Mouse (Mus musculus) heart, adult 9 months (tissue): Measurements from ENCODE around the gene Chic1.

Experiments
- DNase-seq, 2 experiments: peaks; one replicate each; pipeline ENCODE4 v3.0.0; 2022; ENCODE audit warnings: low spot score in 2 of 2

Gene Chic1

DNA sequence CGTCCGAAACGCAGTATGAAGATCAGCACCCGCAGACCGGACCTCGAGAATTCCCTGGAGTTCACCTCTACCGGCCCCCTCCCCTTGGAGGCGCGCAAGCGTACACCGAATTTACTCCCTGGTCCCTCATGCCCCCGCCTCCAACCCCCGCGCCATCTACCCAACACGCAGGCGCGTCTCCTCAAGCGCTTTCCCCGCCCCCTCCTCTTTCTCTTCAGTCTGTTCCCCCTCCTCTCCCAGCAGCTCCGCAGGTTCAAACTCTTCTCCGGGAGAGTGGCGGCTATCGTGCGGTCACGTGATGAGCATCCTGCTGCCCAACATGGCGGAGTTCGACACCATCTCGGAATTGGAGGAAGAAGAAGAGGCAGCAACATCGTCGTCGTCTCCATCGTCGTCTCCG lies at the start of gene Chic1:
Gene Chic1 (plus strand): TSS at position 190 of the 400 bp plus-strand sequence.
- peak; percentile 31 to 35 for DNase-seq

GRCm38 (mm10) chrX:103308262-103308661 lies 48.0 kb upstream of the Chic1 start:
- no peak for DNase-seq

DNA sequence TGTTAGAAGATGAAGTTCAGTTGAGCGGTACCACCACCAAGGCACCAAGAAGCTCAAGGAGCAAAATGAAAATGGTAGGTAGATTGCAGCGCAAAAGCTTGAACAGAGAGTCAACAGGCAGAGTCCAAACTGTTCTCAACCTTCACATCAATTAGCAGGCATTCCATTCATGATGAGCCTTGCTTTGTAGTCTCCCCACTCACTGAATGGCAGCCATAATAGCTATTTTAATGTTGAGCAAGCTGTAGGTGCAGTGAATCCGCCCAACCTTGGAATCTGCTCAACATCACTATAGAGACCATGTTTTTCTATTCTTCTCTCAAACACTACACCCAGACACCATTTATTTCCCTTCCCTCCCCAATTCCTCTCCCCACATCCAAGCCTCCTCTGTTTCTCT lies 44.6 kb upstream of the Chic1 start:
- no peak for DNase-seq

GRCm38 (mm10) chrX:103314146-103314545 lies 42.1 kb upstream of the Chic1 start:
- no peak for DNase-seq

DNA sequence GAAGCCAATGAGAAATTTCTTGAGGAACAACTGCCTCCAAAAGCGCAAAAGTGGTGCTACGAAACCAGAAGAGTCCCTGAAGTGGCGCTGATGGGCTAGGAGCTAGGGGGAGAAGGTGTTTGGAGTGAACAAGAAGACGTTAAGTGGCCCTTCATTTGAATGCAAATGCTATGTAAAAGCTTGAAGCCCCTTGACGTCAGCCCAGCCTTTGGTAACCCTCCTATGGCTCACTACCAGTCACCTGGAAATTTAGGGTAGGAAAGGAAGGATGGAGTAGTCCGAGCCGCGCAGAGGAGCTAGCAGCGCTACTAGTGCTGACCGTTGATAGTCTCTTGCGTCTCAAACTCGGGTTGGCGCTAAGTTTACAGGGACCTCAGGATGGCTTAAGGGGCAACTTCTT lies 35.1 kb upstream of the Chic1 start, which contains the start of gene Cdx4:
Gene Cdx4 (plus strand): TSS at position 253 of the 400 bp plus-strand sequence.
- DNase-seq: no peak

DNA sequence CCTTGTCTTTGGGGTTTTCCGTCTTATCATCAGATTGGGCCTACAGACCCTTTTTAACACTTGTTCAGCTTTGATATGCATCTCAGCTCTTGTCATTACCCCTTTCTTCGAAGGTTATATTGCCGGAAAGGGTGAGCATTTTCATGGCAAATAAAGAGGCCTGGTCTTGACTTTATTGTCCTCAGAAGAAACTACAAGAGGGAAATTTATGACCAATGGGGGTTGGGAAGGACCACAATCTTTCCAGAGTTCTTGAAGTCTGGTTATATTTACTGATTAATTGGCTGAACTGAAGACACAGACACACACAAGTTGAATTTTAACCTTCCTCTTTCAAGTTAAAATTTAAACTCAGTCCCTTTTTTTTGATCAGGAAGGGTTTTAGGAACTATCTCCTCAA lies 30.4 kb upstream of the Chic1 start:
- DNase-seq: no peak

DNA sequence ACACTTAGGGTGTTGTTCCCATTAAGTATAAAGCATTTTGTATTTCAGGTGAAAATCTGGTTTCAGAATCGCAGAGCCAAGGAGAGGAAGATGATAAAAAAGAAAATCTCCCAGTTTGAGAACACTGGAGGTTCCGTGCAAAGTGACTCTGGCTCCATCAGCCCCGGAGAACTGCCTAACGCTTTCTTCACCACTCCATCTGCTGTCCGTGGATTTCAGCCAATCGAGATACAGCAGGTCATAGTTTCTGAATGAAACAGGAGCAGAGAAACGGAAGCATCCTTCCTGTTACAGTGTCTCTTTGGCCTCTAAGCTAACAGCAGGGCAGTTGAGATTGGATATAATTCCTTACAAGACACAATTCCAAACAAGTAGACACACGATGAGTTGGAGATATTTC lies 26.9 kb upstream of the Chic1 start:
- no peak for DNase-seq

DNA sequence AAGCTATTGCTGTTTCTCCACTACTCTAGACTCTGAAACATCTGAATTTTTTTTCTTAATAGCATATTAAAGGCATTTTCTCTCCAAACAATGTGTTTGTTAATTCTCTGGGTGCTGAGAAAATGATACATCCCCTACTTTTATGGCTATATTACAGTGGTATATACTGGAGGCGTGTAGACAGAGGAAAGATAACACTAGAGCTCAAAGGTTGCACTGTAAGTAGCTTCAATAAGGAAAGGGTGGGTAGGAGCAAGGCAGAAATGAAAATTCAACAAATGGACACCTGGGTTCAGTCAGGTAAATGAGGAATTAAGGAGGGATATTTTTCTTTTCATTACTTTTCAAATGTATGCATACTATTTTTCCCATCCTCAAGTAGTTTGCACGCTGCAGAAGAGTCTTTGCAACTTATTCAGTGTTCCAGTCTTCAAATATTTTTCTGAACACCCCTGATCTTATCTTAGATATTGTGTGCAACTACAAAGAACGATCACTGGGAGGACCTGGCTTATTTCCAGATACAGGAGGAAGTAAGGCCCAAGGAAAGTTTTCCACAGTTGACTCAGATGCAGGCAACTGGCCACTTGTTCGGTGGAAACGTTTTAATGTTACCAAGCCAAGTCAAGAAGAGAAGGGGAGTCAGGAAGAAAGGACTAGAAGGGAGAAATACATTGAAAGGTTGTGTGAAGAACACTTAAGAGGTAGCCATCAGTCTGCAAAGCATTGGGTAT lies 25.0 kb upstream of the Chic1 start:
- DNase-seq: no peak

GRCm38 (mm10) chrX:103341369-103342113 lies 14.7 kb upstream of the Chic1 start:
- no peak for DNase-seq

DNA sequence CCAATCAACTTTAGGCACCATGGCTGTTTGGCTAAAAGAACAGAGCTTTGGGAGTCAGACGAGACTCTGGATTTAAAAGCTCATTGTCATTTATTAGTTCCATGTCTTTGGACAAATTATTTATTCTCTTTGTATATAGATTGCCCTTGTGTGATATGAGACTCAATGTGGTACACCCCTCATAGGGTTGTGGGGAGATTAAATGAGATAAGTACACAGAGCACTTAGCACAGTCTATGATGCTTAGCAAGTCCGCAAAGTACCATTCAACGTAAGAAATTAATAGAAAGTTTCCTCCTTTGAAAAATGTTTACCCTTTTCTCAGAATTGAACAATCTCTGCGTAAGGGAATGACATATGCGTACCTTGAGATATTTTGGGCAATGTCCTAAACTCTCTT lies 492 bp upstream of the Chic1 start:
- no peak for DNase-seq

- DNase-seq: no peak
Observed at GRCm38 (mm10) chrX:103356761-103357236, 523 bp downstream of the Chic1 start.

GRCm38 (mm10) chrX:103366201-103366600 lies 9.9 kb downstream of the Chic1 start:
- no peak for DNase-seq

GRCm38 (mm10) chrX:103368650-103369049 lies 12.4 kb downstream of the Chic1 start:
- DNase-seq: no peak

DNA sequence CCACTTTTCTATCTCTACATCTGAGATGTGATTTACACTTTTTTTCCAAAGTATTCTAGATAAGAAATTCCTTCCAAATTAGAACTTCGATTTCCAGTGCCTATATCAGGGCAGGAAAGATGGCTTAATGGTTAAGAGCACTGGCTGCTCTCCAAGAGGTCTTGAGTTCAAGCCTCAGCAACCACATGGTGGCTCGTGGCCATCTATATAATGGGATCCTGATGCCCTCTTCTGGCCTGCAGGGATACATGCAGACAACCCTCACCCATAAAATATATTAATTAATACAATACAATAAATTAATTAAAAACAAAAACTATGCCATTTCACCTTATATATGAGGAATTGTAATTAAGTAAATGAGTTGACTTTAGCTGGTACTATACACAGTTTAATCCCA lies 14.9 kb downstream of the Chic1 start:
- no peak for DNase-seq

- DNase-seq: no peak
Observed at GRCm38 (mm10) chrX:103371627-103372026, 15.4 kb downstream of the Chic1 start.

DNA sequence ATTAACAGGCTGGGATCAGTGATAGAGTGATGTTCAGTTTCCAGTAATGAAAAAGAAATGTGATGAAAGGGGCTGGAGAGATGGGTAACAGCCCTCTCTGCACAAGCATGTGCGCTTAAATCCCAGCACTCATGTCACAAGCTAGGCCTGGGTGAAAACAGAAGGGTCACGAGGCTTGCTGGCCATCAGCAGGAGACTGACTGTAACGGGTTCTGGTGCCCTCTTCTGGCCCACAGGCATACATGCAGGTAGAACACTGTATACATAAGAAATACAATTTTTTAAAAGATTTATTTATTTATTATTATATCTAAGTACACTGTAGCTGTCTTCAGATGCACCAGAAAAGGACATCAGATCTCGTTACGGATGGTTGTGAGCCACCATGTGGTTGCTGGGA lies 18.0 kb downstream of the Chic1 start:
- DNase-seq: peak in 1 of 2 experiments; percentile 2

DNA sequence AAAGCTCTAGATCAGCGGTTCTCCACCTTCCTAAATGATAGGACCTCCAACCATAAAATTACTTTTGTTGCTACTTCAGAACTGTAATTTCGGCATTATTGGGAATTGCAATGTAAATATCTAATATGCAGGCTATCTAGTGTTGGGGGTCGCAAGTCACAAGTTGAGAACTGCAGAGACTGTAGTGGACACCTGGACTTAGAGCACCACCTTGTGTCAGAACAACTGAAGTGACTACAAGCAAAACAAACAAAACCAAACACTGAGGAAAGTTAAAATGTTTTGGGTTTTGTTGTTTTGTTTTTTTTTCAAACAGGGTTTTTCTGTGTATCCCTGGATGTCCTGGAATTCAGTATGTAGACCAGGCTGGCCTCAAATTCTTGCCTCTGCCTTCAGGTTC lies 28.3 kb downstream of the Chic1 start:
- DNase-seq: no peak

DNA sequence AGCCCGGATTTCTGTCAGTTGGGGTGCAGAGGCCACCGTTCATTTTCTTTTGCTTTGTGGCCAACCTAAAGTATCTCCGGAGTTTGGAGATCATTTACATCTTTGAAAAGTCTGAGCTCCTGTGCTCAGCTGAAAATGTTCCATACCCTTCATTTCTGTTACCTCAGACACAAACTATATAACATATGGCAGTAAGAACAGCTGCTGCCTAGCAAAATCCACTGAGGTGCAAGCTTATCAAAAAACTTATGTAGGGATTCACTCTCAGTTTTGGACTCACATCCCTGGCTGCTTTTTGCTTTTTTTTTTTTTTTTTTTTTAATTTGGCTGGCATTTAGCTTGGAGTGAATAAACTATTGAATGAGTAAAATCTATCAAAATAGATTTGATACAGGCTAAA lies 31.9 kb downstream of the Chic1 start:
- no peak for DNase-seq

DNA sequence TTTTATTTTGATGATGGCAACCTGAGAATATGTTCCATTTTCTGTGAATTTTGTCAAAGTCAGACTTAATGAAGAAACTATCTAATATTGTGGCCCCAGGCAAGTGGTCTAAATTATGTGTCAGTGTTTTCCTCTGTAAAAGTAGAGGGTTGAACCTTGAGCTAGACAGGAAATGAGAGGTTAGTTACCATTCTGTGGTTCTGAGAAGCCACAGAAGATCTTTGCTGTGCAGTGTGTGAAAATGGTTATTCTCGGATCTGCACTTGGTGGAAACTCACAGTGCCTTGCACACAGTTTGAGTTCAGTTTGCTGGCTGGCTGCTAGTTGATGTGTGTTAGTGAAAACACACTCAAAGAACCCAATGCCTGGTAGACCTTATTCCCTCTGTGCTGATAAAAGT lies 37.6 kb downstream of the Chic1 start:
- DNase-seq: no peak

DNA sequence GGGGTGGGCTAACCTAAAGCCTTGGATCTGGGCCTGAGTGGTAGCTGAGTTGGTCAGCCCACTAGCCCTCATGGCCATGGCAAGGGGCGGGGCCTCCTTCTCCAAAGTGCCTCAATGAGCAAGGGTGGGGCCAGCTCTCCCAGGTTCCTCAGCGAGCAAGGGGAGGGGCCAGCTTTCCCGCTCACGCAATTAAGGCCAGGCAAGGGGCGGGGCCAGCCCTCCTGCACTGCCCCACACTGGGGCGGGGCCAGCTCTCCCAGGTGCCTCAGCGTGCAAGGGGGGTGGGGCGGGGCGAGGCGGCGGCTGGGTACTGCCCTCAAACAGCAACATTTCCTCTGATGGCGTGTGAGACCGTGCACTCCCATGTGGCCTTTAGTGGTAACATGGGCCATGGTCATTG lies 48.7 kb downstream of the Chic1 start:
- no peak for DNase-seq

DNA sequence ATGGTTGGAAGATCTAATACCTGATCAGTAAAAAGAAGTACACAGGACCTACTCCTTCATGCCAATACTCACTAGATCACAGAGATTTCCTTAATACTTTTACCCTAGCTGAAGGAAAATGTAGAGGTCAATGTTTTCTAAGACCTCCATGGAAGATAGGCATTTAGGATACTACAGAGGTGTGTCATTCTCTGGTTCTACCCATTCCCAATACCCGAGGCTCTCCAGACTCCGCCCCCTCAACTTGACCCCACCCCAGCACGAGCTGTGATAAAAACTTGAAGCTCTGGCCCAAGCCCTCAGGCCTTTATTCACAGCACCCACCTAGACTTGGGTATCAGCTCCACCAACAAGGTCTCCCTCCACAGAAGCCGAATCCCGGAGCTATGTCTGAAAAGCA lies 57.9 kb downstream of the Chic1 start, which contains the start of gene Tsx:
Gene Tsx (plus strand): TSS at position 301 of the 400 bp plus-strand sequence.
- no peak for DNase-seq

DNA sequence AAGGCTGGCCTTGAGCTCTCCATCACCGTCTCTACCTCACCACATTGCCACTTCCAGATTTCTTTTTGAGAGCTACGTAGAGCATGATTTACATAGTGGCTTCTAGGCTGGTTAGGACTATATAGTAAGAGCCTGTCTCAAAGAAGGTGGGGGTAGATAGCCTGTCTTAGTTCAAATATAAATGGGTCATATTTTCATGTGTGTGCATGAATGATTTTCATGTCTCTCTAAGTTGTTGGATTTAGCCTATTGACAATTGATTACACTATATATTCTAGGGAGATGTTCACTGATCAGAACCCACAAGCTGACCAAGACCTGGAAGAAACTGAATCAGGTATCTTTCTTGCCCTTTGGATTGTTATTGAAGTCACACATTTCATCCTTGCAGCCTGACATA lies 65.4 kb downstream of the Chic1 start, which contains the start of gene Gm26992:
Gene Gm26992 (plus strand): TSS at position 301 of the 400 bp plus-strand sequence.
- no peak for DNase-seq

DNA sequence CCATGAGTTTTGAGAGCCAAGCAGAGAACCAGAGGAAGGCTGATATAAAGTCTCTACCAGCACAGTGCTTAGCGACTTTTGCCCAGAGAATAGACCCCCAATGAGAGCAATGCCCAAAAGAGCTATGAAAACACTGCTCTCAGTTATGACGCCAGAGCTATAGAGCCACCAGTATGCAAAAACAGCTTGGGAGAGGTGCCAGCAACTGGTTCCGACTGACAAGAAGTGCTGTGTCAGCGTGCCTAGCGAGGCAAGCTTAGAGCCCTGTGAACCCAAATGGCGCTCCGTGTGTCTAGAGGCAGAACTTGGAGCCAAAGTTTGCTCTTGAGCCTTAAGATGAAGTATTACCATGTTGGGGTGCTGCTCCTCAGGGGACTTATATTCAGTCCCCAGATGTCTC lies 71.4 kb downstream of the Chic1 start:
- DNase-seq: no peak
